Mouse (Mus musculus) heart, embryonic 11.5 days (tissue): ENCODE measurements at regions not wholly inside any gene's neighbourhood (a gene's known extent, or its start where the extent isn't known, plus 50 kb on each side); places are given as distances from the start of the nearest gene placed in this dataset.

Experiments used
- ATAC-seq: fragments of 200-750 bp; cut with Nextera tagmentation; replicated peaks from 2 replicates; pipeline ENCODE4 v1.8.0; 2017; ENCODE audit warnings: moderate library complexity; ENCODE audit not compliant: insufficient number of reproducible peaks, low FRiP score, low TSS enrichment
- H3K27ac ChIP-seq: fragments of 300-500 bp; sonication (generic); 2 replicates; pipeline ENCODE4 v1.5.1; 2014; ENCODE audit warnings: mild to moderate bottlenecking, low read depth, low read length
- H3K27me3 ChIP-seq: fragments of 300-500 bp; sonication (generic); 2 replicates; pipeline ENCODE4 v1.6.1; 2014; ENCODE audit warnings: mild to moderate bottlenecking, low read length, mixed read lengths; ENCODE audit not compliant: control insufficient read depth, insufficient read depth
- H3K36me3 ChIP-seq: fragments of 300-500 bp; sonication (generic); 2 replicates; pipeline ENCODE4 v1.6.1; 2014; ENCODE audit warnings: mild to moderate bottlenecking, low read length, moderate library complexity, mixed read lengths; ENCODE audit not compliant: control insufficient read depth, insufficient read depth
- H3K4me1 ChIP-seq: fragments of 300-500 bp; sonication (generic); 2 replicates; pipeline ENCODE4 v1.6.1; 2014; ENCODE audit warnings: low read length; ENCODE audit not compliant: control insufficient read depth, insufficient read depth
- H3K4me2 ChIP-seq: fragments of 300-500 bp; sonication (generic); 2 replicates; pipeline ENCODE4 v1.6.1; 2014; ENCODE audit warnings: mild to moderate bottlenecking, moderate library complexity
- H3K4me3 ChIP-seq: fragments of 300-500 bp; sonication (generic); 2 replicates; pipeline ENCODE4 v1.5.1; 2014; ENCODE audit warnings: low read depth, low read length
- H3K9ac ChIP-seq: fragments of 300-500 bp; sonication (generic); 2 replicates; pipeline ENCODE4 v1.6.1; 2014; ENCODE audit warnings: mild to moderate bottlenecking, low read depth, low read length, moderate library complexity
- H3K9me3 ChIP-seq: fragments of 300-500 bp; sonication (generic); replicated peaks from 2 replicates; pipeline ENCODE4 v1.6.1; 2016; ENCODE audit warnings: low read length; ENCODE audit not compliant: control insufficient read depth
- WGBS: fragments of 180-500 bp; shearing (Covaris S2); extraction: QIAGEN DNeasy Blood & Tissue Kit; methylation state at CpG from one replicate; pipeline ENCODE4 v1.1.7; 2014; ENCODE audit not compliant: insufficient replicate concordance; 5-methylcytosine and 5-hydroxymethylcytosine counted together

- H3K27me3 ChIP-seq = no peaks in the 10 kb centered on the region
- no peak for ATAC-seq
- no peaks in the 10 kb centered on the region for H3K36me3 ChIP-seq
- no peak overlapping the region for H3K9ac ChIP-seq
- H3K4me2 ChIP-seq = no peak overlapping the region
- WGBS = 83% methylated on average over 13 of the region's 13 CpGs
- H3K4me3 ChIP-seq = no peak overlapping the region
- no peaks in the 10 kb centered on the region for H3K9me3 ChIP-seq
- H3K27ac ChIP-seq = no peak overlapping the region
- H3K4me1 ChIP-seq = peaks cover 3% of the 10 kb centered on the region; the same call in 1 of the 2 replicates
These were observed 137.7 kb downstream of the Irs2 start for GRCm38 (mm10) chr8:10870423-10871055.

- Histone ChIP-seq H3K4me2 (no peak overlapping the region), H3K36me3 (no peaks in the 10 kb centered on the region), H3K9me3 (no peaks in the 10 kb centered on the region), H3K9ac (no peak overlapping the region), H3K27me3 (no peaks in the 10 kb centered on the region), H3K27ac (no peak overlapping the region), H3K4me3 (no peak overlapping the region), H3K4me1 (peaks cover 7% of the 10 kb centered on the region)
- WGBS = 82% methylated on average over 10 of the region's 10 CpGs
- no peak for ATAC-seq
These were observed 138.4 kb downstream of the Irs2 start for GRCm38 (mm10) chr8:10869866-10870265.

- 71% methylated on average over 7 of the region's 7 CpGs for WGBS
- no peak overlapping the region for H3K9ac ChIP-seq
- H3K27ac ChIP-seq = no peak overlapping the region
- H3K4me2 ChIP-seq = no peak overlapping the region
- H3K4me1 ChIP-seq = peaks cover 12% of the 10 kb centered on the region
- no peaks in the 10 kb centered on the region; the same call in 1 of the 2 replicates for H3K27me3 ChIP-seq
- no peaks in the 10 kb centered on the region for H3K9me3 ChIP-seq
- H3K36me3 ChIP-seq = no peaks in the 10 kb centered on the region
- no peak for ATAC-seq
- H3K4me3 ChIP-seq = no peak overlapping the region
These were observed 141.4 kb downstream of the Irs2 start for GRCm38 (mm10) chr8:10866696-10867395.

- Histone ChIP-seq H3K9ac (no peak overlapping the region), H3K9me3 (no peaks in the 10 kb centered on the region), H3K27me3 (no peaks in the 10 kb centered on the region; the same call in 1 of the 2 replicates), H3K36me3 (no peaks in the 10 kb centered on the region), H3K4me3 (no peak overlapping the region), H3K4me2 (no peak overlapping the region), H3K27ac (no peak overlapping the region), H3K4me1 (peaks cover 12% of the 10 kb centered on the region)
- ATAC-seq = no peak
- 62% methylated on average over 11 of the region's 11 CpGs for WGBS
These were observed 142.2 kb downstream of the Irs2 start for GRCm38 (mm10) chr8:10865941-10866513.

- H3K9me3 ChIP-seq = no peaks in the 10 kb centered on the region
- WGBS = 28% methylated on average over 8 of the region's 8 CpGs
- peak overlapping the region; percentile 46; the same call in 1 of the 2 replicates for H3K27ac ChIP-seq
These were observed 142.8 kb downstream of the Irs2 start for GRCm38 (mm10) chr8:10865415-10865821.

GRCm38 (mm10) chr8:10862442-10862841 is 145.8 kb downstream of the Irs2 start:
- ATAC-seq = no peak
- H3K36me3 ChIP-seq = no peaks in the 10 kb centered on the region

More at GRCm38 (mm10) chr8:10865415-10865821, 142.8 kb downstream of the Irs2 start:
- Histone ChIP-seq H3K4me3 (no peak overlapping the region), H3K27me3 (no peaks in the 10 kb centered on the region; the same call in 1 of the 2 replicates), H3K4me2 (no peak overlapping the region), H3K9ac (no peak overlapping the region), H3K36me3 (no peaks in the 10 kb centered on the region), H3K4me1 (peaks cover 12% of the 10 kb centered on the region)
- no peak for ATAC-seq

GRCm38 (mm10) chr8:10860810-10861209 is 147.4 kb downstream of the Irs2 start:
- Histone ChIP-seq H3K36me3 (no peaks in the 10 kb centered on the region), H3K4me1 (peaks cover 15% of the 10 kb centered on the region), H3K4me2 (no peak overlapping the region), H3K27me3 (no peaks in the 10 kb centered on the region; the same call in 1 of the 2 replicates), H3K27ac (no peak overlapping the region), H3K4me3 (no peak overlapping the region), H3K9me3 (no peaks in the 10 kb centered on the region), H3K9ac (no peak overlapping the region)
- no peak for ATAC-seq
- 82% methylated on average over 4 of the region's 4 CpGs for WGBS

More at GRCm38 (mm10) chr8:10862442-10862841, 145.8 kb downstream of the Irs2 start:
- H3K27me3 ChIP-seq = no peaks in the 10 kb centered on the region; the same call in 1 of the 2 replicates
- H3K27ac ChIP-seq = no peak overlapping the region
- no peak overlapping the region for H3K4me2 ChIP-seq
- 76% methylated on average over 13 of the region's 13 CpGs for WGBS
- no peaks in the 10 kb centered on the region for H3K9me3 ChIP-seq
- H3K4me3 ChIP-seq = no peak overlapping the region
- H3K9ac ChIP-seq = no peak overlapping the region
- peaks cover 12% of the 10 kb centered on the region for H3K4me1 ChIP-seq

GRCm38 (mm10) chr8:10857874-10858273 is 150.4 kb downstream of the Irs2 start:
- 82% methylated on average over 3 of the region's 3 CpGs for WGBS

More at GRCm38 (mm10) chr8:10857874-10858273, 150.4 kb downstream of the Irs2 start:
- ATAC-seq = no peak
- Histone ChIP-seq H3K36me3 (no peaks in the 10 kb centered on the region), H3K27ac (no peak overlapping the region), H3K4me2 (no peak overlapping the region), H3K4me1 (peaks cover 13% of the 10 kb centered on the region; the same call in 1 of the 2 replicates), H3K9me3 (no peaks in the 10 kb centered on the region), H3K4me3 (no peak overlapping the region), H3K9ac (no peak overlapping the region), H3K27me3 (no peaks in the 10 kb centered on the region; the same call in 1 of the 2 replicates)
